Mouse (Mus musculus) adrenal gland, postnatal 14 days (tissue): ENCODE results near the gene Gm20388. TPM values are rescaled to one million over a fixed set of nuclear protein-coding genes. Genes with fewer than 3 reads are reported as not detected.
A peak's percentile ranks its signal among the peaks of the same experiment; 100 is the strongest.

Experiments used
- DNase-seq: peaks from one replicate; pipeline ENCODE4 v3.0.0; 2021; ENCODE audit warnings: mixed read lengths
- total RNA-seq: library from RNA; stranded (reverse); gene quantifications from 2 replicates; pipeline ENCODE4 v1.2.3, GENCODE M21; 2021

The Gm20388 gene
- total RNA-seq, 1 experiment from 2014 or later: 17.6 TPM

DNA sequence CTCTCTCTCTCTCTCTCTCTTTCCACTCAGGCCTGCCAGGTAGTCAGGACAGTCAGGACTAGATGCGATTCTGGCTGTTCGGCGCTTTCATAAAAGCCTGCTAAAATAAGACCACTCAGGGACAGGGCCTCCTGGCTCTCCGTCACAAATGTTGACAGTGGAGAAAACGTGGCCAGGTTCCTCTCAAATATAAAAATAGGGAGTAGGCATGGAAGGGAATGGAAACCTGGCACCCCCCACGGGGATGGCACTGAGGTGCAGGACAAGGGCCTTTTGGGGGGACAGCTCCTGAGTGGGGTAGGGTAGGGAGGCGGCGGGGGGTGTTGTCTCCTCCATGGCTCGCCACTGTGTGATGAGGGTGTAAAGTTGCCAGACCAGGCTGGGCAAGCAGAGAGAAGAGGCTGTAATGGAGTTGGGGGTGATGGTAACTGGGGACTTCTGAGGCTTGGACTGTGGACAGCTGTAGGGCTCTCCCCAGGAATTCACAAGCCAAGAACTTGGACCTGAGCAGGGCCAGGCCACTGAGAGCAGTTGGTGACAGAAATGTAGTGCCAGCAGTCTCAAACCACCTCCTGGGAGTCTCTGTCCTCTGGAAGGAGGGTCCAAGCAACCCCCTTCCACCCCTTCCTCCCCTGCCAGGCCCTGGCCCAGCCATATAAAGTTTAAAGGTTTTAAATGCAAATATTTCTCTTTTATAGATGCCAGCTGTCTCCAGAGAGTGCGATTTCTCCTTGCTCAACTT, 621.3 kb downstream of the Gm20388 start:
- DNase-seq: no peak

- DNase-seq: no peak
Measured at GRCm38 (mm10) chr8:120532517-120533215, 622.0 kb downstream of the Gm20388 start.

DNA sequence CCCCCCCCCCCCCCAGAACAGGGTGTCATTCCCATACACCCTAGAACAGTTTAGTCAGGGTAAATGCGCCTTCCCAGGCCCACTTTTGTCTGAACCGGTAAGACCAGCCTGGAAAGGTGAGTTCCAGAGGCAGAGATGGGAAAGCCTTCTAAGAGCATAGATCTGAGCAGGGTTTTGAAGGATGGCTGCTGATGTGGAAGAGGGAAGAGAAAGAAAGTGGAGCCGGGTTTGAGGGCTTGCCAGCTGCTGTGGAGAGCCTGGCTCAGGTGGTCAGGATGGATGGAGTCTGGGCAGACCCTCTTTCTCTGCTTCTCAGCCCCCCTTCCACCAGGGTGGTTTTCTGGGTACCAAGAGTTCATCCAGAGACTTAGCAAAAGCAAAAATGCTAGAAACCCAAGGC, 622.7 kb downstream of the Gm20388 start:
- DNase-seq: no peak

DNA sequence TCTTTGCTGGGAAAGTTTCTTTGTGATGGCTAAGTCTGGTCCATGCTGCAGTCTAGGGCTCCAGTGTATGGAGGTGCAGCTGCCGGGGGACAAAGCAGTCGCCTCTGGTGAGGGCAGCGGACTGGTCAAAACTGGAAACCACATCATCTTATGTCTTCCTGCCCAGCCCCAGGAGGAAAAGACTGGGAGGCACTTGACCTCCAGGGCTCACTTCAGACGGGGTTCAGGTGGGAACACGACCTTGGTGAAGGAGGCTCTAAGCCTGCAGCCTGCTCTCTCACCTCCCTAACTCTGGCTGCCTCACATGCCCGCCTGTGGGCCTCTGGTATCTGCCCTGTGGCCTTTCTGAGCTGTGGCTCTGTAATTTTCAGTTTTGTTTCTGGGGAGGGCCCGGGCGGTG, 623.4 kb downstream of the Gm20388 start:
- no peak for DNase-seq

DNA sequence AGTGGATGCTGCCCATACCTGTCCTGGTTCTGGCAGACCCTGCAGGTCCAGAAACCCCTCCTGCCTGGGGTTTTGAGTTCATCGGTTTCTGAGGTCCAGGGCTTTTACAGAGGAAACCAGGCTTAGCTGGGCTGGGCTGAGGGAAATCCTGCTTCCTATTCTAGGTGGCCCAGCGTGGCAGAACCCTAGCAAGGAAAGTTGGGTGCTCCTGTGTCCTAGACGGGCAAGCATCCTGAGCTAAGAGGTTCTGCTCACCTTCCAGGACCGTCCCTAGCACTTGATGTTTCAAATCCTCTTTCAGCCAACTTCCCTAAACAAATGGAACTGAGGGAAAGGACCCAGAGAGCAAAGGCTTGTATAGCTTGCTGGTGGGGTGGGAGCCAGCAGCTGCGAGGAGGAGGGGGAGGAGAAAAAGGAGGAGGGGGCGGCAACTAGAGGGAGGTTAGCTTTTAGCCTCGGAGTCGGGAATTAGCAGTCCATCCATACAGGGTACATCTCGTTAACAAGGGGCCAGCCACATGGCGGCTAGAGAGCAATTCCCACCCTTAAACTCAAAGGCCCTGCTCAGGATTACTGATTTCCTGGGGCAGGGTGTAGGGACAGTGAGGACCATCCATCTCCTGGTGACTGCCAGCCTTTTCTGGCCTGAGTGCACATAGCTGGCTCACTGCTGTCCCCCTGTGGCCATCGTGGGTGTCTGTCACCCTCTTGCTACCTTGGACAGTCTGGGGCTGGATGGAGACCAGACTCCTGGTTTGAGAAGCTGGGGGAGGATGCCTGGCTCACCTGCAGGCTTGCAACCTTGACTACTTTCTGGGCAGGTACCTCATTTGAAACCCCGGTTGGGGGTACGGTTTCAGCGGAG, 624.1 kb downstream of the Gm20388 start:
- peak; percentile 94 for DNase-seq

DNA sequence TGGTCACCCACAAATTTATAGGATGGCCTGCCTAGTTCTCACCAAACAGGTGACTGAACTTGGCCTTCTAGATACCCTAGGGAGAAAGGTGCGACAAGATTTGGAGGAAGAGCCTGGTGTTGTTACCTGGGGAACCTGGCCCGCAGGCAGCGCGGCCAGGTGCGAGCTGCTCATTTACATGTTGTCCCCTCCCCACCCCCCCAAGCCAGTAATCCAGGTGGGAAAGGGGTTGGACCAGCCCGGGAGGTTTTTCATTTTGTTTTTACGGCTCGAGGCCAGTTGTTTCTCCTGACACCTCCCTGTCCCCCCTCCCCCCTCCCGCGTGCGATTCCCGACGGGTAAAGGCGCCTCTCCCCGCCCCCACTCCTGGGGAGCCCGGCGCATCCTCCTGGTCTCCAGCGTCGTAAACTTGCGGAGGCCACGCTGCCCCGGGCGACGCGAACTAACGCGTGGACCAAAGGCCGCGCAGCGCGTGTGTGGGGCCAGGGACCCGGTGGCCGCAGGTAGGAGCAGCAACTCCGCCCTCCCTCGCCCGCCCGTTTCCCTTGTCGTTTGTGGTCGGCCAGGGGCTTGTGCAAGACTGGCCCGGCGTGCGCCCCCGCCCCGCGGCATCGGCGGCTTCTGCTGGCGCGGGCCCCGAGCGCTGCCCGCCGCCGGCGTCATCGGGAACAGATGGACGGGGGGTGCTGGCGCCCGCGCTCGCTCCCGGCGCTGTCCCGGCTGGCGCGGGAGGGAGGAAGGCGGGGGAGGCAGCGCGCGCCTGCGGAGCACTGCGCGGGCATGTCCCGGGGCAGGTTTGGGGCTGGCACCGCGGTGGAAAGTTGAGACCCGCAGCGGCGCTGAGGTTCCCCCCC, 625.0 kb downstream of the Gm20388 start:
- peak; percentile 83 for DNase-seq

GRCm38 (mm10) chr8:120536306-120537206, 625.9 kb downstream of the Gm20388 start:
- DNase-seq: peak; percentile 60

GRCm38 (mm10) chr8:120537207-120537817, 626.7 kb downstream of the Gm20388 start:
- DNase-seq: peak; percentile 89

GRCm38 (mm10) chr8:120537818-120538396, 627.3 kb downstream of the Gm20388 start:
- DNase-seq: peak; percentile 77

GRCm38 (mm10) chr8:120538397-120539240, 628.0 kb downstream of the Gm20388 start:
- peak; percentile 86 for DNase-seq

- peak; percentile 54 for DNase-seq
Measured at GRCm38 (mm10) chr8:120539381-120539774, 628.7 kb downstream of the Gm20388 start.

GRCm38 (mm10) chr8:120539775-120540625, 629.4 kb downstream of the Gm20388 start:
- peak; percentile 21 for DNase-seq

- DNase-seq: no peak
Measured at GRCm38 (mm10) chr8:120542995-120543394, 632.4 kb downstream of the Gm20388 start.

DNA sequence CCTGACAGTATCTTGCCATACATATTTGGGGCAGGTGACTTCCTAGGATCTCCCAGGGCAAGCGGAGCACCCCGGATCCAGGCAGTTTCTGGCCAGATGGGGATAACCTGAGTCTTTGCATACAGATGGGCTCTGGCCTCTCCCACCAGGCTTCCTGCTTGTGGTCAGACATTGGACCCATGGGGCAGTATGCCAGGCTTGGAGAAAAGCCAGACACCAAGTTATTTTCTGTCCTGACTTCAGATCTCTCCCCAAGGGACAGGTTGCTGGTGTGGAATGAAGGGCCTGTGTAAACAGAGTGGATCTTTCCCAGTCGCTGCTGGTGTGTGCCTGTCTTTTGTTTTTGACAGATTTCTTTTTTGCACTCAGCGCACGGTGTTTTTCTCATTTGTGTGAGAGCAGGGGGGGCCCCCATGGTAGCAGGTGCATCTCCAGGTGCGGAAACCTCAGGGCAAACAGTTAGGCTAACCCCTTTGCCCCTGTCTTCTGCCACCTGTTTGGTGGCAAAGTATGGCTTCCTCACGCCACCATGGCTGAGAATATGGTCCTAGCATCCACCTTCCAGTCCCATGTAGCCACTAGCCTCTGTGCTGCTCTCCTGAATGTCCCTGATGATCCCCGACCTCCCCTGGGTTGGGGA, 632.9 kb downstream of the Gm20388 start:
- peak; percentile 76 for DNase-seq

- no peak for DNase-seq
Measured at GRCm38 (mm10) chr8:120544155-120544554, 633.5 kb downstream of the Gm20388 start.

DNA sequence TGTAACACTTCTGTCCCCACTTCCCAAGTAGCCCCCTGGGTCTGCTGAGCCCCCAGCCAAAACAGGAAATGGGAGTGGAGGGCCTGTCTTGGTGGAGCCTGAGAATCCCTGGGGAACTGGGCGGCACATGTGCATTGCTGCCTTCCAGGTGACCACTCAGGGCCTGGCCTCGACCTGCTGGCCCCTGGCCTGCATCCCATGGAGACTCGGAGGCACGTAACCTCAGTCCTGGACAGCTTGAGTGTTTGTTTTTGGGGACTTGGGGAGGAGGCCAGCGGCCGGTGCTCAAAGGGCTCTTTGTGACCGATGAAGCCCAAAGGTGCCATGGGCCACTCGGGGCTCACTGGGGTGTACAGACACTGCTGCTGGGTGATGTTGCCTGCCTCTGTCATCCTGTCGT, 636.9 kb downstream of the Gm20388 start:
- DNase-seq: no peak

- DNase-seq: no peak
Measured at GRCm38 (mm10) chr8:120548313-120548761, 637.7 kb downstream of the Gm20388 start.
